In genomic region chr3:54493567-54493966, GRCm38 (mm10) we compare ENCODE assay signal across 25 mouse cellular contexts.
"Had no signal": no experiment of that assay in that cellular context is flagged by ENCODE, and none has a peak within 500 bp of the region (broad histone marks: within the 10 kb centered on the region; RNA-seq: fewer than 3 reads in every experiment).

No protein-coding gene starts in this region.

- H3K9me3 ChIP-seq: heart, embryonic 12.5 days; hindbrain, embryonic 10.5 days; hindbrain, embryonic 12.5 days; intestine, embryonic 15.5 days; kidney, embryonic 15.5 days; limb, embryonic 15.5 days; liver, embryonic 13.5 days had no signal

- H3K4me3 ChIP-seq: heart, adult 2 months; heart, embryonic 12.5 days; hindbrain, embryonic 10.5 days; hindbrain, embryonic 12.5 days; intestine, embryonic 15.5 days; kidney, embryonic 15.5 days; limb, embryonic 13.5 days; limb, embryonic 15.5 days; liver, embryonic 13.5 days had no signal

- H3K36me3 ChIP-seq: heart, embryonic 12.5 days; hindbrain, embryonic 10.5 days; hindbrain, embryonic 12.5 days; intestine, embryonic 15.5 days; kidney, embryonic 15.5 days; limb, embryonic 13.5 days; limb, embryonic 15.5 days; liver, embryonic 13.5 days had no signal

- DNase-seq: gastrocnemius, postnatal 14 days; heart, adult 11 months; heart, adult 2 months; heart, postnatal 10 days; heart, postnatal 4 days; kidney, adult 11 months; kidney, adult 2 months; kidney, adult 9 months; kidney, postnatal 14 days; kidney, postnatal 36 days; layer of hippocampus, adult 9-11 months; layer of hippocampus, postnatal 36 days; left cerebral cortex, postnatal 4 days; liver, embryonic 13.5 days had no signal

- ATAC-seq: hindbrain, embryonic 16.5 days; inflammation-experienced regulatory T-cells, adult 6 months; intestine, embryonic 15.5 days had no signal

- H3K4me2 ChIP-seq: heart, embryonic 12.5 days; hindbrain, embryonic 12.5 days; hindbrain, embryonic 14.5 days; intestine, embryonic 15.5 days; kidney, embryonic 15.5 days; limb, embryonic 13.5 days; limb, embryonic 15.5 days; liver, embryonic 13.5 days had no signal

- H3K9ac ChIP-seq: heart, embryonic 12.5 days; hindbrain, embryonic 12.5 days; hindbrain, embryonic 14.5 days; intestine, embryonic 15.5 days; kidney, embryonic 15.5 days; limb, embryonic 13.5 days; limb, embryonic 15.5 days; liver, embryonic 13.5 days had no signal

- H3K27ac ChIP-seq: heart, adult 2 months; hindbrain, embryonic 10.5 days; hindbrain, embryonic 12.5 days; hindbrain, embryonic 14.5 days; intestine, embryonic 15.5 days; kidney, embryonic 15.5 days; kidney, postnatal 0 days; limb, embryonic 13.5 days; limb, embryonic 15.5 days; liver, embryonic 13.5 days had no signal

- H3K27me3 ChIP-seq: heart, embryonic 12.5 days; hindbrain, embryonic 12.5 days; intestine, embryonic 15.5 days; kidney, embryonic 15.5 days; limb, embryonic 13.5 days; limb, embryonic 15.5 days; liver, embryonic 13.5 days had no signal

- H3K4me1 ChIP-seq: heart, embryonic 12.5 days; hindbrain, embryonic 10.5 days; hindbrain, embryonic 12.5 days; intestine, embryonic 15.5 days; kidney, embryonic 15.5 days; liver, embryonic 13.5 days had no signal
